Mouse (Mus musculus) forelimb bud, embryonic 11.5 days (tissue): ENCODE measurements around the gene Dhx15.

ENCODE experiments used
- DNase-seq: peaks from one replicate; pipeline ENCODE4 v3.0.0-alpha.2; 2012; ENCODE audit warnings: low read depth, low spot score

Dhx15 gene

GRCm38 (mm10) chr5:52145684-52146083 is 44.6 kb downstream of the Dhx15 start:
- no peak for DNase-seq

- no peak for DNase-seq
Observed at GRCm38 (mm10) chr5:52141936-52142335, 48.4 kb downstream of the Dhx15 start.

DNA sequence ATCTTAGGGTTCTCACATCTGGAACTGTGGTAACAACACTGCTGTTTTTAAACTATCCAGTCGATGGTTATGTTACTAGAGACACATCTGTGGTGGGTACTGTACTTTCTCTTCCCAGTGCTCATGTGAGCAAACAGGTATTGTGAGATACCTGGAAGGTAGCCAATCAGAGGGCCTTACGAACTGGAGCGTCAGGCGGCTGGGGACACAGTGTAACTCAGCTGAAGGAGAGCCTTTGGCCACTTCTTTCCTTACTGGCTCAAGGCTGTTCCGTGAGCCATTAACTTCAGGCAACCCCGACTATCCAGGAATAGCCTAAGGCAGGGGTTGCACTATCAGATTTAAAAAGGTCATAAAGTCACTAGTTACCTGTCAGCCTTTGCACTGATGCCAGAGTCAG is 51.5 kb downstream of the Dhx15 start:
- DNase-seq = no peak

DNA sequence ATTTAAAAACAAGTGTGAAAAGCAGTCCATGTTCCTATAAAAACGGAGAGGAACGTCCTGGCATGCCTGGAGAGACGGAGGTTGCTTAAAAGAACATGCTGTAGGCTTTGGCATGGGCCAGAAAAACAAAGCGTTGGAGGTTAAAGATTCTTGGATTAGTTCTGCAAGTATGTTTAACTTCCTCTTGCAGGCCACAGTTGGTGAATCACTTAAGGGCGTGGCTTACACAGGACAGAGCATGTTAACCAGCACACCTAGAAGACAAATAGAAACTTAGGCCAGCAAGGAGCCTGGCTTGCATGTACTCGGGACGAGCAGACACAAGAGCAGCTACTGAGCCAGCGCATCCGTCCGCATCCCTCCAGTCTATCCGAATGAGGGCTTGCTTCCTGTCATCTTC is 52.2 kb downstream of the Dhx15 start:
- no peak for DNase-seq

DNA sequence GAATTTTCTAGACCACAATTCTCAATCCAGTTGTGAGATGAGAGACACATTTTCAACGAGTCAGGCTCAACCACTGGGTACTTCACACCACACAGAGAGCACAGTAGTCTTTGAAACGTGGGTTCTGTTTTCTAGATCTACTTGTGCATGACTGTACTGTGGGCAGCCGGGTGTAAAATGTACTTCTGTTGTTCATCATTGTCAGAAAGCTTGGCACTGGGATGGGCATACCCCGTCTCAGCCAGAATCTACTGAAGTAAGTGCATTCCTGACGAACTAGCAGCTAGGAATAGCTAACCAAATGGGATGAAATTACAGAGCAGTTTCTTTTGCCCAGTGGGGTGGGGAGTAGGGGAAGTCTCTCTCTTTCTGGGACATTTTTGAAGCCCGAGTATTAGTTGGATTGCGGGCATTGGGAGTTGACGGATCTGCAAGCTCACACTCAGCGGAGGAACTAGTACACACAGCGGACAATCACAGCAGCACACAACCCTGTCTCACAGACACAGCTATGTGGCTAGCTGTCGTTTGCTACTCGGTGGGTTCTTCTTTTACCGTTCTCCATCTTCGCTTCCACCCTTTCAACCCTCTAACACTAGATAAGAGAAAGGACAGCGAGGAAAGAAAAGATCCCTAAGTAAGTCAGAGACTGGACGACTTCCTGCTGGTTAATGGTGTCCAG is 54.7 kb downstream of the Dhx15 start:
- DNase-seq = no peak

- no peak for DNase-seq
Observed at GRCm38 (mm10) chr5:52132840-52133239, 57.5 kb downstream of the Dhx15 start.

DNA sequence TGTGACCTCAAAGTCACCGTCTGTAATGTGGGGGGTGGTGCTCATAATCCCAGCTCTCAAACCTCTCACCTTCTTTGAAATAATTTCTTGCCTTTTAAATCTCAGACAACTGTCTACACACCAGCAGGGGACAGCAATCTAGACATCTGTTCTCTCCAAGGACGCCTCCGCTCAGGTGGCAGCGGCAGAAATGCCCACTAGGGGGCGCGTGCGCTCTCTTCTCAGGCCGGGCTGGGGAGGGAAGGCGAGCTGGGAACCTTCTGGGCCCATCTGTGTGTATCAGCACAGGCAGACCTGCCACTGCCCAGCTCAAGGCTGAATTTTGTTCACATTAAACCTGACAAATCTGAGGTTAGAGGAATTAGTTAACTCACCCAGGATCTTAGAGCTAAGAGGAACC is 58.2 kb downstream of the Dhx15 start:
- peak; percentile 42 for DNase-seq

GRCm38 (mm10) chr5:52131389-52131788 is 58.9 kb downstream of the Dhx15 start:
- DNase-seq = no peak

GRCm38 (mm10) chr5:52130496-52130895 is 59.8 kb downstream of the Dhx15 start:
- no peak for DNase-seq

GRCm38 (mm10) chr5:52126263-52126662 is 64.1 kb downstream of the Dhx15 start:
- DNase-seq = no peak

DNA sequence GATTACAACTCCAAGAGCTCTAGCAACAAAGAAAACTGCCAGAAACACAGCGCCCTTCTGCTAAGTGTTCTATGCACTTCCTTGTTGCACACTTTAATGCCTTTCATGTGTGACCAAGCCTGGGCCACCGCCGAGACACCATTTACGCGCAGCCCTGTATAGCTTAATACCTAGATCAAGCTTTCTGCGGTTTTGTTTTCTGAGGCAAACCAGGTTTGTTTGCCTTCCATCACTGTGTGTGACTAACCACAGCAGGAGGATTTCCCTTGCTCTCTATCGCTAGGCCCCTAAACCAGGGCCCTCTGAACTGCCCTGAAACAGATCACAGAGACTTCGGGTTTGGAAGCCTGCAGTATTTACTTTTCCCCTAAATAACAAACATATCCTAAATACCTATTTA is 64.5 kb downstream of the Dhx15 start:
- no peak for DNase-seq

- no peak for DNase-seq
Observed at GRCm38 (mm10) chr5:52122146-52122545, 68.2 kb downstream of the Dhx15 start.

DNA sequence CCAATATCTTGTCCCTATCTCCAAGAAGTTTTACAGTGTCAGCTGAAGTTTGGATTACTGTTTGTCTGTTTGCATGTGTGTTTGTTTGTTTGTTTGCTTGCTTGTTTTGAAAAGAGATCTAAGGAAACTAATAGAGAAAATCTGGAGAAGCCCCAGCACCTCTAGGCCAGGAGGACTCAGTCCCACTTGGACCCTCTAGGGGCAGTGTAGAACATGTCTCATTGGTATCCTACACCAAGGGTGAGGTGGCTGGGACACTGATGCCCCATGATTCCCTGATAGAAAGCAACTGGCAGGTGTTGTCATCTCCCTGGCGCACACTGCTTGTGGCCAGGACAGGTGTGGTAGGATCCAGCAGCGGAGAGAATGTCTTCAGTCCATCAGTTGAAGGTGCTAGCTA is 70.5 kb downstream of the Dhx15 start:
- DNase-seq = no peak

- DNase-seq = no peak
Observed at GRCm38 (mm10) chr5:52119192-52119591, 71.1 kb downstream of the Dhx15 start.

- no peak for DNase-seq
Observed at GRCm38 (mm10) chr5:52117829-52118228, 72.5 kb downstream of the Dhx15 start.

DNA sequence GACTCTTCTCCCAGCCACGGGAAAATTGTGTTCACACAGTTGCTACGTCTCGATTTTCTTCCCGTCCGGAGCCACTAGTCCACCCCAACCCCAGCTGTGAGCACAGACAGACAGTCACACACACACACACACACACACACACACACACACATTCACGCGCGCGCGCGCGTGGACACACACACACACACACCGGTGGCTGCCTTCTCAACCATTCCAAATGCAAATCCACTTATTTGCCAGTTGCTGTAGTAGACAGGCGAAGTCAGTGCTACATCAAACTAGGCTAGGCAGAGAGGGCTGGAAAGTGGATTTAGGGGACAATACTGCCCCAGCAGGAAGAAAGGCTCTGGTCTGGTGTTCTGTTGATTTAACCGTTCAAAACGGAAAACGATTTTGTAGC is 73.9 kb downstream of the Dhx15 start:
- DNase-seq = no peak

DNA sequence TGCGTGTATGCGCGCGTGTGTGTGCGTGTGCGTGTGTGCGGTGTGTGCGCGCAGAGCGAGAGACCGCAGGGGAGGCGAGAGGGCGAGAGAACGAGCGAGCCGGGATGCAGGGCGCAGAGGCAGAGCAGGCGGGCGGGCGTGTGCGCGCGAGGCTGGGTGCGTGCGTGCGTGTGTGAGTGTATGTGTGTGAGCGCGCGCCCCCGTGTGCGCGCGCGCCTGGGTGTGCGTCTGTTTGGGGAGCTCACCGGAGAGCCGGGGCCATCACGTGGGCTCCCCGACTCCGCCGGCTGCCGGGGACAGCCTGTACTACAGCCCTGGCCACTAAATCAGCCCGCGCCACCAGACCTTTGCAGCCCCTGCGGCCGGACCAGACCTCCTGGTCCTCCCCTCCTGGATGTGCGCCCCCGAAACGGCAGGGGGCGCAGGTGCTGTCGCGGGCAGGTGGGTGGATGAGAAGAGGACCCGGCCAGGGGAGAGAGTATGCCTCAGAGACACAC is 74.4 kb downstream of the Dhx15 start:
- DNase-seq = peak; percentile 85

DNA sequence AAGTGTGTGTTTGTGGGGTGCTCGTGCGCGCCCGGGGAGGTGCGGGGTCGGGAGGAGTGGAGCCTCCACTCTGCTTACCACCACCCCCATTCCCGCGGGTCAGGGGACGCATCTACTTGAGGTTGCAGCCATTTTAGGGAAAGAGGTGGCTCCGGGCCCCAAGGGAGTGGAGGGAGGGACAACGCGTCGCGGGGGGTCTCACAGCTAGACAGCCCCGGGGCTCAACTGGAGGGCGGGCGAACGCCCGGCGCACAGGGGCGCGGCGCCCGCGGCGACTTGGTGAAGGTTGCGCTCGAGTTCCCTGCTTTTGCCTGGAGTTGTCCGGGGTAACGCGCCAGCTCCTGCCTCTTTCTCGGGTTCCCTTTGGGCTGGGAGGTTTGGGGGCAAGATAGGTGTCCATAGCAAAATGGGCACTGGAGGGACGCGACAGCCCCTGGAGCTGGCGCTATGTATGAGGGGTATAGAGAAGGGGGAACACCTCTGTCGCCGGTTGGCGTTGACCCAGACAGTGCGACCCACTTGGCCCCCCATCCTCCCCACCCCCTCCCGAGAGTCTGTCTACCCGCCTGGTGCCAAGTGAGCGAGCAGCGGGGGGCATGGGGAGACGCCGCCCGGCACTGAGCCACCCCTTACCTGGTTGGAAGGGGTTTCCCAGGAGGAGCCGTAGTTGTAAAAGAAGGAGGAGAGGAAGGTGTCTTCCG is 75.4 kb downstream of the Dhx15 start:
- no peak for DNase-seq

DNA sequence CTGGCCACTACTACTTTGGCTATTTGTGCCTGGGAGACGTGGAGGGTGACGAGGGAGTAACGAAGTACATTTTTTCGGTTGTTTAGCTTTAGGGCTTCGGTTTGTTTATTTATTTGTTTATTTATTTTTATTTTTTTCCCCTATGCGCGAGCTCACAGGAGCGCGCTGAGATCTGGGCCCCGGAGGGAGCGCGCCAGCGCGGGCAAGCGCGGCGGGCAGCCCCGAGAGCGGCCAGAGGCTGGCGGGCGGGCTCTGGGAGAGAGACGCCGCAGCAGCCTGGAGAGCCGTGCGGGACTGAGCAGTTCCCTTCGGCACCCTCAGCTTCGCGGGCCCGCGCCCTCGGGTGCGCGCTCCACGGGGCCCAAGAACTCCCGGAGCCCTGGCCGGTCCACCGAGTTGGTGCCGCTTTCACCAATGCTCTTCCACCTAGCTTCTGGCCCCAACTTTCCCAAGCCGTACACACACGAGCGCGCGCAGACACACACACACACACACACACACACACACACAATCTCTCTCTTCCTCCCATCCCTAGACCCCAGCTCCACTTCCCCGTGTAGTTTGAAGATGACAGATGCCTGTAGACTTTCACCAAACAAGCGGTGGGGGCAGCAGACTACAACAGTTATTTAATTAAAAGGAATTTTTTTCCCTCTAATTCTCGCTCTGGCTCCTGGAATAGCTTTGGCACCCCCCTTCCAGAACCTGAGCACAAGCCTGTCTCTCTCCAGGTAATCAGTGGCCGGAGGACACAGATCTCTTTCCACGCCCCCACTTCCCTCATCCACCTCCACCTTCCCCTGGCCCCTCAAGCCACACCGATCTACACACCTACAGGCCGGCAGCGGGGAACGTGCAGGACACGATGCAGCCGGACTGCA is 76.2 kb downstream of the Dhx15 start:
- DNase-seq = peak; percentile 21

- peak; percentile 35 for DNase-seq
Observed at GRCm38 (mm10) chr5:52112953-52113841, 77.1 kb downstream of the Dhx15 start.

- DNase-seq = peak; percentile 39
Observed at GRCm38 (mm10) chr5:52112191-52112760, 78.0 kb downstream of the Dhx15 start.
